Mouse (Mus musculus) fibroblast of lung, adult 2 months (primary cell): ENCODE data around the gene Hapln2.

ENCODE experiments used
- DNase-seq: peaks from one replicate; pipeline ENCODE4 v3.0.0-alpha.2; 2011; ENCODE audit warnings: low read depth

Hapln2 gene

DNA sequence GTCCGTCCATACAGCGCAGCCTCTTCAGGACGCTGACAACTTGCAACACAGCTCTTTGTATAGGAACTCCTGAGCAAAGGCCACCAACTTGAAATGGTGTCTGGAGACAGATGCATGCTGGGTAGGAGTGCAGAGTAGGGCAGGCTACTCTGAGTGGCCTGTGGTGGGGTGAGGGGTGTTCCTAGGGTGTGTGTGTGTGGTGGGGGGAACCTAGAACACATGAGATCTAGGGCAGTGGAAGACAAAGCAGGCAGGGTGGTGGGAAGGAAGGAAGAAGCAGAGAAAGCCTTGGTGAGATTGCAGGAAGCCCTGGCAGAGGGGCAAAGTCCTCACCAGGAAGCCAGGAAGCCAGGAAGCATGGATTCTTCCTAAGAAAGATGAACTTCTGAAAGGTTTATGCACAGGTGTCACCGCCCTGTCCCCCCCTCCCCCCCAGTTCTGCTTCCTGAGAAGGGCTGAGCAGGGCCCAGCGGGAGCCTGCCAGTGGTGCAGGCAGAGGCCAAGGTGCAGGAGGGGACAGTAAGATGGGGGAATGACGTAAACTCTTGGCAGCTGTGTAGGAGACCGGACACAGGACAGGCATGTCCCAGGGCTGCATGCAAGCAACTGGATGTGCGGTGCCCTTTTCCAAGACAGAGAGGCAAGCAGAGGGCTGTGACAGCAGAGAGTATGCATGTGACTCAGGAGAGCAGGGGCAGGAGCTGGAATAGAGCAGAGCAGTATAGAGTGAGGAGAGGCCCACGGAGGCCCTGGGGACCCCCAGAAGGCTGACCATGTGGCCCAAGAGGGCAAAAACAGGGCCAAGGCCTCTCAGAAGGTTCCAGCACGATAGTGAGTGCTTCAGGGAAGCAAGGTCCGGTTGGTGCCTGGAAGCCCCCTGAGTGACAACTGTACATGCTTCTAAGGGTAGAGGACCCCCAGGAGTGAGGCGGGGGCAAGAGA is 45.2 kb downstream of the Hapln2 start:
- DNase-seq, result no peak

DNA sequence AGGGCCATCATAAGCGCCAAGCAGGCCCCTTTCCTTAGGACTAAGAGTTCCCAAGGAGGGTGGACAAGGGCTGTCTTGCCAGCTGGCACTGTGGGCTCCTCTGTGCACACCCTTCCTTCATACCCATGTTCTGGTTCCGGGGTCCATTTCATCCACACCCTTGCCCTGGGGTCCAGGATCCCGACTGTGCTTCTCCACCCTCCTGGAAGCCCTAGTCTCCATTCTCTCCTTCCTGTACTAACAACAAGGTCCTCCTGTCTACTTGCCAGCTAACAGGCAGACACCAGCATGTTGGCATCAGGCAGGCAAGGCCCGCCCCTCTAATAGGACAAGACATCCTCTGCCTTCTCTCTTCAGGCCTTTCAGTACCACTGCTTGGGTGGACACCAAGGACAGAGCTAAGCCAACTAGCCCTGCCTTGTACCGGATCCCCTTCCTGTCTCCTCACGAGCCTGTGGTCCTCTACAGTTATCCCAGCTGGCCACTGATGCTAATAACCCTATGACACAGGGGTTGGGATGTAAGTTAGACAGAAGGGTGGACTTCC is 46.1 kb downstream of the Hapln2 start:
- DNase-seq, result no peak

DNA sequence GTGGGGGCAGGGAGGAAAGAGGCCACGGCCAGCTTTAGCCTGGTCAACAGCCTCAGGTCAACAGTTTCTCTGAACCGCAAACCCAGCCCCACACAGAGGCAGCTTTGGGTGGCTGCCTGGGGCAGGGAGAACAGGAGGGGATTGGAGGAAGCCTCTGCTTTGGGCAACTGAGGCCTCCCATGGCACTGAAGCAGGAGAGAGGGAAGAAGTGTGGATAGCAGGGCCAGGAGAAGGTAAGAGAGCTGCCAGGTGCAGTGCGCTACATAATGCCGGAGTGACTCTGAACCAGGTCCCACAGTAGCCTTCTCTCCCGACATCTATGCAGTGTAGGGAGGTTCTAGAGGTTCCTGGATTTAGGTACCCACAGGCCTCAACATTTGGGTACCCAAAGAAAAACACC is 46.7 kb downstream of the Hapln2 start:
- DNase-seq, result no peak

DNA sequence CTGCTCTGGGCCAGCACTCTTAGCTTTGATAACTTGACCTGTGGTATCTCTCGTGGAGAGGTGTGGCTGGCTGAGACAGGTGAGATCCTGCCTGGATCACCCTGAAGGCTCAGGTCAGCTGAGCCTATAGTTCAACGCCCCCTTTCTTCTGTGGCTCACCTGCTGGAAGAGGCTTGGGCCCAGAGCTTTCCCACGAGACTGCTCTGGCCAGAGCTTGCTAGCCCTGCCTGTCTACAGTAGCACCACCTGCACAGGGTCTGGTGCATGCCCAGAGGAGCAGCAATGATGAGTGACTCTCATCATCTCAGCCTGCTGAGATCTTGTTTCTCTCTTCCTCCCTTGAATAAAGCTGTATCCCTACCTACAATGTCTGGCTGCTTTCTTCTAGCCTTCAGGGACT is 47.3 kb downstream of the Hapln2 start:
- DNase-seq, result no peak

DNA sequence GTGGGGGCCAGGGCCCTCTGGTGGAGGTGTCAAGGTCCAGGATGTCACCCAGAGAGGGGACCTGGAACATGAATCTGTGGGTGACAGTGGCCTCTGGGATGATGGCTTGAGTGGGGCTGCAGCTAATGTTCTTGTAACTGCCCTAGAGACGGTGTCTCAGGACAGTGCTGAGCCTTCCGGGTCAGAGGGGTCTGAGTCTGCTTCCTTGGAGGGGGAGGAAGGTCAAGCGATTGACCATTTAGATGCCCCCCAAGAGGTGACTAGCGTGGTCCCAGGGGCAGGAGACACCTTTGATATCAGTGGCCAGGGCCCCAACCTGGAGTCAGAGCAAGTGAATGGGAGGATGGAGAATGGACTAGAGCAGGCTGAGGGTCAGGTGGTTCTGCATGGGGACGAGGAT is 47.9 kb downstream of the Hapln2 start:
- no peak for DNase-seq

DNA sequence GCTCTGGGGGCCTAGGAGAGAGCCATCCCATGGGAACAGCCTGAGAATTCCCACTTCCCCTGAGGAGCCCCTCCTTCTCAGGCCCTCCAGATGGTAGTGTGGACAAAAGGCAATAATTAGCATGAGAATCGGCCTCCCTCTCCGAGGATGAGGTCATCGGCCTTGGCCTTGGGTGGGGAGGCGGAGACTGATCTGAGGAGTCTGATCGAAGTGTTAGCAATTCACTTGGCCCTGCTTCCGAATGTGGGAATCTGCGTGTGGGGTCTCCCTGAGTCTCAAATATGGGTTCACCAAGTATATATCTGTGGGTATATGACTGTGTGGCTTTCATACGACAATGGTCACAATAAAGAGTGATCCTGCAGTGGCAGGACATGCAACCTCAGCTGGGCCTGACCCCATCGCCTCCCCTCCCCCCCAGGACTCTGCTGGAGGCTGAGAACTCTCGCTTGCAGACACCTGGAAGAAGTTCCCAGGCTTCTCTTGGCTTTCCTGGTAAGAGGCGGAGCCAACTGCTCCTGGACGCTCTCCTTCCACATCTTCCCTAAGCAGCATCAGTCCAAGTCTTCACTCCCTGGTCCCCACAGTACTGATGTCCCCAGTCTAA is 52.9 kb downstream of the Hapln2 start:
- no peak for DNase-seq

DNA sequence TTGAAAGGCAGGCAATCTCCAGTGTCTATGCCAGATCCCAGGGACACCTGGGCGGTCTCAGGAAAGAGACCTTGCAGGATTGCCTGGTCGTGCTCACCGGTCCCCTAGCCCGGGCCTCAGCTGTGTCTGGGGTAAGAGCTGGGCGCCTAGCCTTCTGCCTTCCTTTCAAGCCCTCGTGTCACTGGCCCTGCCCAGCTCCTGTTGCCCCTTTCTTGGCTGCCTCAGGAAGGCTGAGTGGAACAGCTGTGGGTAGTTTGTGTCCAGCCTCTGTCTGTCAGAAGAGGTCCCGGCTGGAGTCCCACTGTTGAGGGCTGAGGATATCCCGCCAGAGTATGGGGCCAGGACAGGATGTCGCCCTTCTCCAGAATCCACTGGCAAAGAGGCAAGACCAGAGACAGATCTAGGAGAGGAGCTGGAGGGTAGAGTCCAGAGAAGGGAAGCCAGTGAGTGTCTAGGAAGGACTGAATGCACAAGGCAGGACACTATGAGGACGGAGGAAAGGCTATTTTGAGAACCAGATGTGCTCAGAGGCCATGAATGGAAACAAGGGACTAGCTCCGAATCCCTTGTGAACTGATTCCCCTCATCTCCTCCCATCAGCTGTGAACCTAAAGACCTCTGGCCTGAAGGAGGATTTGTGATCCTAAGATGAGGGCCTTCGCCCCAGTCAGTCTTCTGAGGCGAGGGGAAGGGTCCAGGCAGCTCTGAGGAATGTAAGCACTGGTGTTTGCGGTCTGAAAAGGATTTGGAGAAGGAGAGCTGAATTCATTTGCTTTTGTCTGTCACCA is 53.6 kb downstream of the Hapln2 start:
- DNase-seq, result no peak

DNA sequence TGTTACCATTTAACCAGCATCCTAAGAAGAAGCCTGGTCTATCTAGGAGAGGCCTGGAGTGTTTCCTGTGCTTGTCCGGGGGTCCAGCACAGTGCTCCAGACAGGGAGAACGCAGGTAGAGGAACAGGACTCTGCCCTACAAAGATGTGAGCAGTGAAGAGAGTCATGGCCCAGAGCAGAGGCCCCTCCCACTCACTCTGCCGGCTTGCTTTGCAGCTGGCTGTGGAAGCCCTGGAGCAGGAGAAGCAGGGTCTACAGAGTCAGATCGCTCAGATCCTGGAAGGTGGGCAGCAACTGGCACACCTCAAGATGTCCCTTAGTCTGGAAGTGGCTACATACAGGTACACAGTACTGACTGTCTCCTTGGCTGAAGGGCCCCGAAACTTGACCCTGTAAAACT is 54.6 kb downstream of the Hapln2 start:
- DNase-seq, result no peak

DNA sequence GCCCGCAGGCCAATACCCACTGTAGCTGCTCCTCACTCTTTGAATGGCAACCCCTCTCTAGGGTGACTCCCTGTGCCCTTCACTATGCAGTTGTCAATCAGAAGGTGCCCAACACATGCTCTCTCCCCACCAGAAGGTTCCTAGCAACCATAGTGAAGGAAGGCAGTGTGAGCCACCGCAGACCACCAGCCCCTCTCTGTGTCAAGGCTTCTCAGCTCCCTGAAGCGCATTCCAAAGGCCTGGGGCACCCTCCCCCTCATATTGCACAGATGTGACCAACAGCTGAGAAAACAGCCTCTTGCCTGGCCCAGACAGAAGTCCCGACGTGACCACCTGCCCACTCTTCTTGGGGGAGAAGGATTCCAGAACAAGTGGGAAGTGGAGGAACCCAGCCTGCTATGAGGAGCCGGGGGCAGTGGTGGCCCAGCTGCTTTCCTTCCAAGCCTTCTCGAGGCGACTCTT is 55.1 kb downstream of the Hapln2 start:
- DNase-seq, result no peak
